Mouse (Mus musculus) thymus, adult 2 months (tissue): ENCODE measurements around the gene Mfsd14b.

Experiments
- CTCF ChIP-seq: fragments of 200-500 bp; IDR thresholded peaks from 2 replicates; pipeline ENCODE4 v1.5.1; 2012; ENCODE audit warnings: mild to moderate bottlenecking, control low read depth, low read length, moderate library complexity, borderline replicate concordance; ENCODE audit not compliant: control insufficient read depth, poor library complexity, insufficient read depth; ENCODE audit errors: extremely low read depth
- POLR2A ChIP-seq: fragments of 200-500 bp; IDR thresholded peaks from 2 replicates; pipeline ENCODE4 v1.6.1; 2012; ENCODE audit warnings: mild to moderate bottlenecking, low read length, control low read depth, moderate library complexity; ENCODE audit not compliant: control insufficient read depth, poor library complexity, insufficient read depth; ENCODE audit errors: extremely low read depth

GRCm38 (mm10) chr13:65113239-65113638 is 464 bp upstream of the Mfsd14b start:
- TF ChIP-seq CTCF (no peak), POLR2A (no peak)
